ENCODE assay signal across 17 mouse cellular contexts in the genomic region with DNA sequence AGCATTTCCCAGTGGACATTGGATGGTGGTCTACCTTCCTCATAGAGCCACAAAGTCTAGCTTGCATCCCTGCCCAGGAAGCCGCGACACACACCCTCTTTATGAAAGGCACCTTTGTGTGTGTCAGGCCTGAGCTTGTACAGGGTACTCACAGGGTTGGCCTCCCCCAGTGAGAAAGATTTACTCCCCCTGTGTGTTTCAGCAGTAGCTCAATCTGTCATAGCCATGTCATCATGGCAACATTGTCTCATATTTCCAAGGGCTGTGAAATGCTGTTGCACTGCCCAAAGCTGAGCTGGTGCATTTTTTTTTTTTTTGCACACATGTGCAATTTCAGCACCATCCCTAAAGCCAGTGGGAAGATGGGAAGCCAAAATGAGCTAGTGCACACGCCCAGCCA.
DNase-seq lines count a peak whose midpoint lies in the region; ATAC-seq lines count a peak whose summit lies in the region.
"Had no signal": no experiment of that assay in that cellular context is flagged by ENCODE, and none has a peak within 500 bp of the region (broad histone marks: within the 10 kb centered on the region; RNA-seq: fewer than 3 reads in every experiment).

No protein-coding gene starts in this region.

- H3K4me1 ChIP-seq in midbrain, embryonic 11.5 days (ENCODE audit: control insufficient read depth, insufficient read depth, low read length) = no peaks in the 10 kb centered on the region
- H3K4me1 ChIP-seq in midbrain, embryonic 15.5 days = no peaks in the 10 kb centered on the region
- peaks cover 10% of the 10 kb centered on the region; the same call in 1 of the 2 replicates for H3K4me1 ChIP-seq in limb, embryonic 13.5 days
- H3K4me1 ChIP-seq: forebrain, embryonic 15.5 days; intestine, embryonic 15.5 days had no signal

- no peaks in the 10 kb centered on the region for H3K36me3 ChIP-seq in midbrain, embryonic 11.5 days (ENCODE audit: control insufficient read depth, insufficient read depth, low read length)
- no peaks in the 10 kb centered on the region for H3K36me3 ChIP-seq in midbrain, embryonic 15.5 days (replicated peaks)
- no peaks in the 10 kb centered on the region for H3K36me3 ChIP-seq in limb, embryonic 13.5 days
- H3K36me3 ChIP-seq: forebrain, embryonic 15.5 days; heart, embryonic 10.5 days; intestine, embryonic 15.5 days had no signal

- H3K9ac ChIP-seq in midbrain, embryonic 11.5 days (ENCODE audit: low read length) = no peak overlapping the region
- no peak overlapping the region for H3K9ac ChIP-seq in midbrain, embryonic 15.5 days
- H3K9ac ChIP-seq in limb, embryonic 13.5 days = no peak overlapping the region
- H3K9ac ChIP-seq: forebrain, embryonic 15.5 days; hindbrain, embryonic 14.5 days; intestine, embryonic 15.5 days had no signal

- intact Hi-C loops in heart, postnatal 36 days (cut with DNase I) = no loop called here

- H3K9me3 ChIP-seq in midbrain, embryonic 11.5 days (ENCODE audit: control insufficient read depth, low read length) = no peaks in the 10 kb centered on the region
- H3K9me3 ChIP-seq in midbrain, embryonic 15.5 days = no peaks in the 10 kb centered on the region
- H3K9me3 ChIP-seq in limb, embryonic 13.5 days = no peaks in the 10 kb centered on the region
- H3K9me3 ChIP-seq: forebrain, embryonic 15.5 days; heart, embryonic 10.5 days; intestine, embryonic 15.5 days had no signal

- no peak overlapping the region for H3K27ac ChIP-seq in midbrain, embryonic 11.5 days (ENCODE audit: low read depth, low read length)
- no peak overlapping the region for H3K27ac ChIP-seq in midbrain, embryonic 15.5 days
- H3K27ac ChIP-seq in limb, embryonic 13.5 days = no peak overlapping the region
- H3K27ac ChIP-seq: forebrain, embryonic 15.5 days; heart, embryonic 10.5 days; hindbrain, embryonic 14.5 days; intestine, embryonic 15.5 days had no signal

- H3K4me3 ChIP-seq in midbrain, embryonic 11.5 days (ENCODE audit: low read depth, low read length) = no peak overlapping the region
- H3K4me3 ChIP-seq in midbrain, embryonic 15.5 days = no peak overlapping the region
- no peak overlapping the region for H3K4me3 ChIP-seq in limb, embryonic 13.5 days
- H3K4me3 ChIP-seq: forebrain, embryonic 15.5 days; heart, embryonic 10.5 days; intestine, embryonic 15.5 days had no signal

- H3K4me2 ChIP-seq in midbrain, embryonic 11.5 days = no peak overlapping the region
- H3K4me2 ChIP-seq in midbrain, embryonic 15.5 days = no peak overlapping the region
- H3K4me2 ChIP-seq in limb, embryonic 13.5 days (replicated peaks) = no peak overlapping the region
- H3K4me2 ChIP-seq: forebrain, embryonic 15.5 days; hindbrain, embryonic 14.5 days; intestine, embryonic 15.5 days had no signal

- WGBS in midbrain, embryonic 11.5 days = 77% methylated on average over 3 of the region's 3 CpGs
- WGBS in midbrain, embryonic 15.5 days = 83% methylated on average over 3 of the region's 3 CpGs
- 67% methylated on average over 3 of the region's 3 CpGs for WGBS in limb, embryonic 13.5 days

- ATAC-seq in midbrain, embryonic 11.5 days (ENCODE audit: low FRiP score) = no peak
- ATAC-seq in midbrain, embryonic 15.5 days (replicated peaks) = no peak
- ATAC-seq in limb, embryonic 13.5 days (ENCODE audit: low FRiP score, low read depth) = peak; percentile 44; the same call in 1 of the 2 replicates
- ATAC-seq: forebrain, embryonic 15.5 days; intestine, embryonic 15.5 days had no signal

- no peaks in the 10 kb centered on the region for H3K27me3 ChIP-seq in midbrain, embryonic 11.5 days (ENCODE audit: control insufficient read depth, insufficient read depth, low read length)
- H3K27me3 ChIP-seq in midbrain, embryonic 15.5 days (replicated peaks) = no peaks in the 10 kb centered on the region
- no peaks in the 10 kb centered on the region for H3K27me3 ChIP-seq in limb, embryonic 13.5 days
- H3K27me3 ChIP-seq: forebrain, embryonic 15.5 days; intestine, embryonic 15.5 days had no signal

- peak; percentile 24 for DNase-seq in embryo, embryonic 10.5 days (ENCODE audit: low spot score)
- DNase-seq in embryo, embryonic 10 days (ENCODE audit: low spot score) = no peak
- peak; percentile 69 for DNase-seq in midbrain, embryonic 11.5 days (ENCODE audit: low spot score, missing footprints)
- DNase-seq in heart, postnatal 36 days = no peak
- DNase-seq in adrenal gland, adult 2 months = no peak
- DNase-seq: adrenal gland, postnatal 36 days; cerebellum, adult 2 months; cerebellum, postnatal 10 days; gastrocnemius, postnatal 10 days; heart, adult 18-20 months; heart, postnatal 10 days had no signal

Comparison
In these comparisons a context has a peak if more than half of its experiments do, and no peak if none do; other contexts are left out.
1. DNase-seq: peak in embryo, embryonic 10.5 days (single experiment) and midbrain, embryonic 11.5 days (single experiment); none in embryo, embryonic 10 days (single experiment), heart, postnatal 36 days (0 of 2) and adrenal gland, adult 2 months (single experiment).